Mouse (Mus musculus) lung, postnatal 36 days (tissue): ENCODE measurements around the gene Trio.

Experiments used
- DNase-seq: peaks from one replicate; pipeline ENCODE4 v3.0.0; 2022; ENCODE audit warnings: mixed read lengths

The Trio gene

DNA sequence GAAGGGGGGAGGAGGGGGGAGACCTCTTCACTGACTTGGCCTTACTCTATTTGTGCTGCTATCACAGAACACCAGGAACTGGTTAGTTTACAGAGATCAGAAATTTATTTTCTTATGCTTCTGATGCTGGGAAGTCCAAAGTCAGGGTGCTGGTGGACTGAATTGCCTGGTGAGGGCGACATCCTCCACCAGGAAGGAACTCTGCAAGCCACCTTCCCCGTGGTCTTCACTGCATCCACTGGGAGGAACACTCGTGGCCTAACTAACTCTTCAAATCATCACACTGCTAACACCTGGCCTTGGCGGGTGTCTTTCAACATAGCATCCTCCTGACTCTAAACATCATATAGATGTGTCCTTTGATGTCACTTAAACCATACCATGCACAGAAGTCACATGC lies 109.4 kb downstream of the Trio start:
- DNase-seq: no peak

DNA sequence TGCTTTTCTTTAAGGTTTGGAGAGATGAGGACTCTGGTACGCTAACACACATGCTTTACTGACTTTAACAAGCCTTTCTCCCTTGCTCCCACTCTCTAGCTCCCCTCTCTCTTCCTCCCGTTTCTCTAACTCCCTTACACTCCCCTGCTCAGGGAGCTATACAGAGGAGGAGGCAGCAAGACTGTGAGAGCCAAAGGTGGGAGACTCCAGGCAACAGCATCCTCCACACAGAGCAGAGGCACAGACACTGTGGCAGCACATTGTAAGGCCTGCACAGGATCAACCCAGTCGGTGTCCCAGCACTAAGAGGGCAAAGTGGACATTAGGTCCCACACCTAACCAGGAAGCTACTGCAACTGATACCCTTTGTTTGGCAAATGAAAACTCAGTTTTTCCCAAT lies 112.6 kb downstream of the Trio start:
- DNase-seq: no peak

DNA sequence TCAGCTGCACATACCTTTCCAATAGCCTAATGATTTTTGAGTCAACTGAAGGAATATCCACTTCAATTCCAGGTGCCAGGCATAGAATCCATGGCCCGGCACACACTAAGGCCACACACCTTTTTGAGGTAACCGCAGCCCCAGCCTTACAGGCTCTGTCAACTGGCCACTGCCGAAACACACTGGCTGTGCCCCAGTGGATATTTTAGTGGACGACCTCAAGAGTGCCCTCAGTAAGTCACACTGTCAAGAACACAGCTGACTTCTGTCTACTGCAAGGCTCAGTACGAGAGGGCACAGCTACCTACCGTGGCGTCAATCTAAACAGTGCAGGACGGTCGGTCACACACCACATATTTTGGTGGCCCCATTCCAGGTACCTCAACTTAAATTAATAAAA lies 114.5 kb downstream of the Trio start:
- no peak for DNase-seq

DNA sequence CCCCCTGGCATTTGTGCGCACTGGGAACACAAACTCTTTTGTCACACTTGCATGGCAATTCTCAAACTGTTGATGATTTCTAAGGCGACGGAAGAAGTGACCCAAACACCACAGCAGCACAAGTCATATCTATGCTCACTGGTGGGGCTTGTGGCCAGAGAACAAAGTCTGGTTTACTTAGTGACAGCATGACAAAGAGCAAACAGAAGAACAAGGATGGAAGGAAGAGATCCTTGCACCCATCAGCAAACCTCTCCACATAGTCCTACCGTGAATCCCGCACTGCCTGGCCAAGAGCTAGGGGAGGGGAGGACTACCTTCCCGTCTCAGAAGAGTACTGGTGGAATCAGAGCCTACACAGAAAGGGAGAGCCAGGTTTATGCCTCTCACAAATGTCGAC lies 115.5 kb downstream of the Trio start:
- DNase-seq: no peak

DNA sequence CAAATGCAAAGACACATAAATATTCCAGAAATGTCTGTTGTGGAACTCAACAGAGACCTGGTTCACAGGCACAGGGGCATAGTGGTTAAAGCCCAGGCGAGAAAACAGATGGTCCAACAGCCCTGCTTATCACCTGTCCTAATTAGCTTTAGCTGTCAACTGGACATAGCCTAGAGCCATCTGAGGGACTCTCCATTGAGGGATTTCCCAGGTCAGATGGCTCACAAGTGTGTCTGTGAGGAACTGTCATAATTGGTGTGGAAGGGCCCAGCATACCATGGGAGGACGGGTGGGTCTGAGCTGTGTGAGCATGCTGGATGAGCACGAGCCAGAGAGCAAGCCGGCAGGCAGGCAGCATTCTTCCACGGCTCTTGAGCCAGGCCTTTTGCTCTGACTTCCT lies 118.0 kb downstream of the Trio start:
- DNase-seq: no peak

DNA sequence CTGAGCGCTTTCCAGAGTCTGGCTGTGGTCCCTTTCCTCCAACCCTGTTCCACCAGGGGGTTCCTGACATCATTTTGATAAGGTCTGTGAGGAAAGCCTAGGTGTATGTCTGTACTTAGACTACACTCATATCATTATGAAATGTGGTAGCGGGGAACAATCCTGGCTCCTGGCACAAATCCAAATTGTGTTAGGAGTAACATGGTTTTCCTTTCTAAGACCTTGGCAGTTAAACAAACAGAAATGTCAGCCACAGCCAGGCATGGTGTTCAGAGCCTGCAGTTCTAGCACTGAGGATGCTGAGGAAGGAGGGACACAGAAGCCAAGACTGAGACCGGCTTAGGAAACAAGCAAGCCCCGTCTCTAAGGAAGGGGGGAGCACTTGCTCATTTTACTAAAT lies 119.2 kb downstream of the Trio start:
- no peak for DNase-seq

DNA sequence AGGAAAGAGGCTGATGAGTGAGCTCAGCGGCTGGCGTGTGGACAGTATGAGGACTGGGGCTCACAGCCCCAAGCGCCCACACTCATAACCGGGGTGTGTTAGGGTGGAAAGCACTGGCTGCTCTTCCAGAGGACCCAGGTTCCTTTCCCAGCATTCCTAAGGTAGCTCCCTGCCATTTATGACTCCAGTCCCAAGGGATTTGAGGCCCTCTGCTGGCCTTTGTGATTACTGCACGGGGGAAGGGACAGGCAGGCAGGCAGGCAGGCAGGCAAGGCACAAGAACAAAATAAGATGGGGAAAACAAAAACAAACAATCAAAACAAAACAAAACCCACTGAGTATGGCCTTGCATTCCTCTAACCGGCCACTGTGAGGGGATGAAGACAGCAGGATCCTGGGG lies 120.3 kb downstream of the Trio start:
- peak; percentile 64 for DNase-seq

DNA sequence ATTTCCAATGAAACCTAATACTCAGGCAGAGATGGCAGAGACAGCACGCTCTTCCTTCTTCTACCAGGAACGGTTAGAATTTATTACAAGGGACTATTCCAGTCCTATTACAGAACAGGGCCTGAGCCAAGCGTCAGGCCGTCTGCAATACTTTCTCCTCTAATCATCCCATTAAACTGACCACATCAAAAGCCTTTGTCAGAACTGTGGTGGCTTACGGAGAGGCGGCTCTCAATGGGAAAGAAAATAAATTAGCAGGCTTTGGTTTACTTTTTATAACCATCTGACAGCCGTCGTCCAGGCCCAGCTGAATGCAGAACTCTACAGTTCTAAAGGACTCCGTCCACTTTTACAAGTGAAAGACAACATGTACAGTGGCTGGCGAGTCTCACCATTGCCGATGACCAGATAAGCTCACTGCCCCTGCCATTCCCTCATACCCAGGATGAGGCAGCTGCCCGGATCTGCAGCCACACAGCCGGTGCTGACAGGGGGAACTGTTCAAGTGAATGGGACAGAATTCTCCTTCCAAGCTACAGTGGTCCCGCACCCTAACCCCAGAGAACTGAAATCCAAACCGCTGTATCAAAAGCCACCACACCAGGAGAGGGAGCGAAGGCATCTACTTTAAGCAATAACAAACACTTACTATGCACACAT lies 121.2 kb downstream of the Trio start:
- DNase-seq: no peak

DNA sequence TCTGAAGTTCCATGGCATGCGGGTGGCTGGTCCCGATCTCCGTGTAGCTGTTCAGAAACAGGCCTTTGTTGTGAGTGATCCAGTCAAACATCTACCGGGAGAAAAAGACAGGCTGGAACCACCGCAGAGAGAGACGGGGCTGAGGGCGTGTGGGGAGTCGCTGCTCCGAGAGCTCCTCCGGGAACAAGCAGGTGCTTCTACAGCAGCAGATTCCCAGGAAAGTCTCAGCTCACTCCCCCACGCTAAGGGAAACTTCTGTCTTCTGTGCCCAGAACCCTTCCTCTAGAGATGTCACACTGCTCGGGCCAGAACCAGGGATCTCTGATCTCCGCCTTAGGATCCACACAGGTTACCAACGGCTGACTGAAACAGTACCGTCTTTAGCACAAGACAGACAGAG lies 124.4 kb downstream of the Trio start:
- no peak for DNase-seq

DNA sequence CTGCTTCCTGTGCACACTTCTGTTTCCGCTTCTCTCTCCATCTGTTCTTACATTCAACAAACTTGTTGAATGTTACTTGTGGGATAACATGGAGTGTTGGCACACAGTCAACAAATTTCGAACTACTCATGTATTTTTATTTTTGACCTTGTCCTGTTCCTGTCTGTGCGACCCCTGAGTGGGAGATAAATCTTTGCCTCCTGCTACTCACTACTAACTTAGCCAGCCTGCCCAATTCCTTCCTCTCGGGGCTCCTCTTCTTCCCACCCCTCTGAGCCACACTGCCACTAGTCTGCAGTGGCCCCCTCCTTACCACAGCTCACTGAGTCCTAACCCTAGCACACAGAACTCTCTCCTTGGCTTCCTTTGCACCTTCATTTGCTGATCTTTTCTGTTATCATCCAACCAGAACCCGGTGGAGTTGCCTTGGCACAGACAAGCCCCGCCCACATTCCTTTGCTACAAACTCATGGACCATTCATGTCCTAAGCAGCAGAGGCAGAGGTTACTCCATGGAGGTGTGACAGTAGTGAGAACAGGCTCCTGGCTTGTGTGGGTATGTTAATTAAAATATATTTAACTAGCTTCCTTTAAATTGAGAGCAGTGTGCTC lies 126.7 kb downstream of the Trio start:
- no peak for DNase-seq

DNA sequence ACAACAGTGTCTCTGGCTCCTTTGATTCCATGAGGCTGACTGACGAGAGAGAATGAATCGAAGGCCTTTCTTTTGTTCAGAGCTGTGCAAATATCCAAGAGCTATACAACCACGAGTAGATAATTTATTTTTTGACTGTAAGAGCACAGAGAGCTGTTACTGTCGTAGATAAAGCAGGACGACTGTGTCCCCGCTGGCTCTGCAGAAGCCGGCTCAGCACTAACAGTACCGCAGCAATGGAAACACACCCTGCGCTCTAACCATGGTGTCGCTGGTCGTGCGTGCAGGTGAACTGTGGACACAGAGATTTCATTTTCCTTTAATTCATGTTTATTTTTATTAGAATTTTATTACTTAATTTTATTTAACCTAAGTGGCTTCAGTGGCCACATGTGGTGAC lies 131.5 kb downstream of the Trio start:
- DNase-seq: no peak

DNA sequence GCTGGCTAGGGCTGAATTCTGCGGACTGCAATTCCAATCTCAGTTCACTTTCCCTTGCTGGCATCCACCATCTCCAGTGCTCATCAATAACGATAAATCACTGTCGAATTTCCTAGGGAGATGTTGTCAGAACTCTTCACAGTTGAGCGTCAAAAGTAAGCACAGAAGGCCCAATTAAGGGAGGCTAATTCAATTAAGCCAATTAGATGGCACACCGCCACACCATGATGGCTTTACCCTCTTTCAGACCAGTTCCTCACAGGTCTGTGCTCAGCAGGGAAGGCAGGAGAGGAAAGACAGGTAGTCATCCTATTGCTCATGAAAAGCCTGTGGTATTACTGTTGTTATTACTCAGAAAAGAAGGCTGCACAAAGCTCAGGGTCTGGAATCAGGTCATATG lies 133.6 kb downstream of the Trio start:
- no peak for DNase-seq

DNA sequence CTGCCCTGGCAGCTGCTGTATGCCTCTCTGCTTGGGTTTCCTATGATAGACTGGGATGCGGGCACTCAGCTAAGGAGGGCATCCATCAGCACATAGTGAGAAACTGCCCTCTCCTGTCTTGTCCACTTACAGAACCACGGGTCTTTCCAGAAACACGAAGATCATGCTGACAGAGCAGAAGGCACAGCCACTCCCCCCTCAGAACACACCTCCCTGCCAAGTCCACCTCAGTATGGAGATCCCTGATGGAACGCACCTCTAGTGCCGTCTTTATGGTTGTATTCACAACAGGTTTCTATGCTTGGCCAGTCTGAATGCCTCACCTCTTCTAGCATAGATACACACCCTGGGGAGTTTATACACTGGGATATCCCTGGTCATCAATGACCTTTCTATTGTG lies 135.0 kb downstream of the Trio start:
- DNase-seq: no peak

DNA sequence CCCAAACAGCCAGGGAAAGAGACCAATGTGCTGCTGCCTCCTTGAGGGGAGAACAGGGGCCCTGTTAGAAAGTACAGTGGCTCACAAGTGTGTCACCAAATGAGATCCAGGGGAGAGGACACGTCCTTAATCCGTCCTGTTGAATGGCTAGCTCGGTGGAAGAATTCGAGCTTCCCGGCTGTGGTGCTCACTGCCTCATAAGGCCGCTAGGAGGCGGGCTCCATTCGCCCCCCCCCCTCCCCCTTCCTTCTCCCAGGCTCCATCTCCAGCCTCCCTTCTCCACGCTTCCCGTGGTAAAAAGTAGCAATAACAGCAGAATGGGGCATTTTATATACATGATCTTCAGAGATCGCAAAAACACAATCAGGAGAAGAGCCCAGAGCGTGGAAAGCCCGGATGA lies 137.5 kb downstream of the Trio start:
- no peak for DNase-seq

DNA sequence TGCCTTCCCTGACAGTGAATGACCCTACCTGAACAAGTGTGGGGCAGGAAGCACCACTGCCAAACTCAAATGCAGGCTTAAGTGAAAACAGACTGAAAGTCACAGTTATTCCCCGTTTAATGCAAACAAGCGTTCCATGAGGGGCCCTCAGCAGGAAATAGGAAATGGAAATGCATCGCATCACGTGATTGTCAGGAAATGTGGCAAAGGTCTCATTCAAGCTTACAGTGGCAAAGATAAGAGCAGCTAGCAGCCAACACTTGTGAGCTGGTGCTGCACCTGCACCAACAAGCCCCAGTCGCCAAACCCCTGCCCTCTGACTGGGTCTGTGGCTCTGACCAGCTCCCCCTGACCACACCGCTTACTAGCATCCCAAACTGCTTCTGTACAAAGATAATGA lies 138.7 kb downstream of the Trio start:
- no peak for DNase-seq

DNA sequence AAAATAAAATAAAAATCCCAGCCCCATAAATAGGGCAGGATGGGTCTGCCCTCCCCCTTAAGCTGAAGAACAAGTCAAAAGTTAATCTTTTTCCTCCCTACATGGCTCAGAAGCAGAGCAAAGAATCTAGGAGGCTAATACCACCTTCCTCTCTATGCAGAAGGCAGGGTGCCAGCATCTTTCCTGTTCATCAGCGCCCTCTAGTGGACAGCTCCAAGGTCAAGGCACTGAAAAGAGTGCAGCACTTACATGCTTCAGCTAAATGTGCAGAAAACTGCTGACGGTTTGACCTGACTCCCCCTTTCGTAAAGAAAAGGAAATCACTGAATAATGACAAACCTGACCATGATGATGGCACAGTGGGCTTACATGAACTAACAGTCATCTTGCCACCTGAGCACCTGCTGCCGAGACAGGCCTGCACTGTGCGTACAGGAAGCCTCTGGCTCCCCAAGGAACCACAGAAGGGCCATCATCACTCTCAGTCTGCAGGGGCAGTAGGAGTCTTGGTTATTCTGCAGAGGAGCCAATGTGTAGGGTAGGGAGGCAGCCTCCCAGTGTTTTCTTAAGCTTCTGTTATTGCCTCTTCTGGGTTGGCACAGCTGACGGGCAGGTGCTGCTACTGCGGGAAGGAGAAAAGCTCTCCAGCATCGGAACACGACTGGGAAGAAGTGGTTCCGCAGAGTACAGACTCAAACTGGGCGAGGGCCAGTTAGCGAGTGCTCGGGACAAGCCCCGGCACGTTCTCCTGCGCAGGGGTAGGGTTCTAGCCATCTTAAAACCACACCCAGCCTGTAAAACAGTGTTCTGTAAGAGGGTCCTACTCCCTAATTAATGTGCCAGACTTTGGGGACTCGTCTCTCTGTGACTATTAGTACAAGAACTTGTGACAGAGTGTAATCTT lies 141.0 kb downstream of the Trio start:
- peak; percentile 89 for DNase-seq

DNA sequence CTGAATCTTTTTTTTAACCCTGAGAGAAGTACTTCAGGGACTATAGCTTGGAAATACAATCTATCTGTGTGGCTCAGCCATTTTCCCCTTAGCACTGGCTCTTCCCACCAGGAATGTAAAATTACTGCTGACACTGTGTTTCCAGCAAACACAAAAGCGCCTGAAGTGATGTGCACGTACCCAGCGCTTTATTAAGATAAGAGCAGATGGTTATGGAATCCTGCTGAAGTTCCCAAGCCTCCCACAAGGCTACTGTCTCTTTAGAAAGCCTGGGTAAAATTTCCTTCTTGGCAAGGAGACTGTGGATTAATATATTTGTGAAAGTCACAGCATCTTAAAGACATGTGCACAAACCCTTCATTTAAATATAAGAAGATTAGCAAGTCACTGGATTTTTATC lies 141.8 kb downstream of the Trio start:
- DNase-seq: no peak

DNA sequence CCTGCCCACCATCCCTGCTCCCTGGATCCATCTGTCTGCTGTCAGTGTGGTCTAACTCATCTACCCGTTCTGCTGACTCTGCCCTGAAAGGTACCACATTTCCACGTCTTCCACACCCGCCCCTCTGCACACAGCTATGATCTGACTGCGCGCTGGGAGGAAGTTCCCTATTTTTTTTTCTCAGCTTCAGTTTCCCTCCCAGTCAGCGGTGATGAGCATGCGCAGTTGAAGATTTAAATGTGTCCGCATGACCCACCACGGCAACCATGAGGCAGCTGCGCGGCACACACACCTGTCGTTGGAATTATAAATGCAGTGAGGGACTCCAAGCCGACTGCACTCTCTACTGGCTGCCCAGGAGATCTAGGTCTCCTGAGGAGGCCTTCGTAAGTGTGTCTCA lies 142.8 kb downstream of the Trio start:
- DNase-seq: peak; percentile 32

DNA sequence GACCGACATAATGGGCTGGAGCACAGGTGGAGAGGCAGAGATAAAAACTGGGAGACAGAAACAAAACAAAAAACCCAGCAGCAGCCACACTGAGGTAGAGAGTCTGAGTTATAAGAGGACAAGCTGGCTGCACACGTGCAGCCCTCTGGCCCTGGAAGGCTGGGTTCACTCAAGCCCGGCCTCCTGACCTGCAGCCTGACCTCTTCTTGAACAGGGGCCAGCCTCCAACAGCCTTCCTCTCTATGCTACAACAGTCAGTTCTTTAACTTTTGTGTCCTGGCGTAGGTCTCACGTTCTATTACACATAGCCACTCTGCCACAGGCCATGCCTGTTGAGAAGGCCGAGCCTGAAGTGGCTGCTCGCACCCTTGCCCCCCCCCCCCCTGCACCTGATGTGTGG lies 147.8 kb downstream of the Trio start:
- DNase-seq: no peak

DNA sequence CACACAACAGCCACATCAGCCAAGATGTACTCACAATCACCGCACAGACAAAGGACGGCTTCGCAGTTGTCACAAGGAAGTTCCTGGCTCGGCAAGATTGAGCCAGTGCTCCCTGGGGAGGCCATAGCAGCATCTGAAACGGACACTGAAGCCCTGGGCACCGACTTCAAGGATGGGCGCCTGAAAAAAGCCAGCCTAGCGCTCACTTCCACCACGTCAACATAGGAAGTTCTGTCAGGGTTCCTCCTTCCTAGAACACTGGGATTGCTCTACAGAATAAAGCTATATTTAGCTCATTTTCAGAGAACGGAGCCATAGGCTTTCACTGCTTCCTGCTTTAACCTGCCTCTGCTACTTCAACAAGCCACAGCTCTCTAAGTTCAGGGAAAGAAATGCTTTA lies 149.3 kb downstream of the Trio start:
- DNase-seq: peak; percentile 58

DNA sequence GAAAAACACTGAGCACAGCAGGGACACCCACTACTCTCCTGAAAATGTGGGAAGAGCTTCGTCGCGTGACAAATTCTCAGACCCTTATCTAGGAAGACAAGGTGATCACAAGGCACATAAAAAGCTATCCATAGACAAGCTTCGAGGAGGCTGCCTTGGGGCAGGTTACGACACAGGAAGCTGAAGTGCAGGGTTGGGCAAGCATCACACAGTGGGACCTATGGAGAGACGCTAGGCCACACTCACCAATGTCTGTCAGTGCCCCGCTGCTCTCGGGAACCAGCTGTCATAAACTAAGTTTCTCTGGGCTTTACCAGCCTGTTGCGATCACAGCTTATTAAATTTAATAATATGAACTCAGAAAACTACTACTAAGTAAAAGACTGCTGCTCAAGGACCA lies 149.9 kb downstream of the Trio start:
- peak; percentile 32 for DNase-seq

DNA sequence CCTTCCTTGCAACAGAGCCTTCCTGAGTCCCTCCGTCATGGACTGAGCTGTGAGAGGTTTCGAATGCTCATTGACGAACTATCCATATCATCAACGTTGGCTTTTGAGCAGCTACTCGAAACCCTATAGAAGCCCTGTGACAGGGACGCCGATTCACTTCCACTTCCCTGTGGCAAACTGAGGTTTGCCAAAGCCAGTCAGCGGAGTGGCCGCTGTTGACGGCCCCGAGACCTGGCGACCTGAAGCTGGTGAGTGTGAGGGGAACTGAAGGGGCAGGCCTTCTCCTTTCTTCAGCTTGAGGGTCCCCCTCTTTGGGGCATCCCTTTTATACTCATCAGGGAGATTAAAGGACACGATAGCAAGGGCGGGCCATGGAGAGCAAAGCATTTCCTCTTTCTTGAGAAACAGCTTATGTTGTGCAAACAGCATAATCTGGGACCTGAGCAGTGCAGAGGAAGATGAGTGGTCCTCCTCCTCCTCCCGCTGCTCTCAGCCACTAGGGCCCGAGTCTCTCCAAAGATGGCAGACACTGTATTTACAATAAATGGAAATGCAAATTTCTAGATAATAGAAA lies 151.8 kb downstream of the Trio start:
- DNase-seq: peak; percentile 28

DNA sequence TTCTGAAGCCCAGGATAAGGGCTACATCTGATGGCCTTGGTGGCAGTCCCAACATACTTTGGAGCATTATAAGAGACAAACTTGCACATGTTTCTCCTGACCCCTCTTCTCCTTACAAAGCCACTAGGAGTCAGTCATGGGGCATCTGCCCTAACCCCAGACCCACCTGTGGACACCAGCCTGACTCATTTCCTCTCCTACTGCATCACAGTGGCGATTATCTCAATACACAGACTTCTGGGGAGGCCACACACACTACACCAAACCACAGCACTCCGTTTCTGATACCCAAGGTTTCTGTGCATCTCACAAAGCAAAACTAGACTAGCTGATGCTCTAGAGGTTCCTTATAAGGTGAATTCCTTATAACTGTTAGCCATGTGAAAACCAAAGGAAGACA lies 153.4 kb downstream of the Trio start:
- DNase-seq: no peak

DNA sequence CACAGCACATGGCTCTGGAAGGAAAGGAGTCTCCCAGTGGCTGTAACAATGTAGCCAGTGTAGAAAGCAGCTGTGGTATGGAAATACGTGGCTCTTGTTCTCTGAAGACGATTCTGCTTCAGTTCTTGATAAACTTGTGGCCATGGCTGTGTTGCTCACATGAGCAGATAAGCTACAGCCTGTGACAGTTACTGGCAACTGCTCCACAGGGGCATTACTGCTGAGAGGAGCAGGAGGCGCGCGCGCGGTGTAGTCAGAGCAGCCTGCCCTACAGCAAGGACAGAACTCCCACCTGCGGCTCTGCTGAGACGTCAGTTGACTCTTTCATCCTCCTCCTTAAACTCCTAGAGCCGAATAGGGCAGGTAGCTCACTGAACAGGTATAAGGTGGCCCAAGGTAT lies 153.9 kb downstream of the Trio start:
- no peak for DNase-seq
